Mouse (Mus musculus) megakaryocyte, embryonic 14.5 days (primary cell): ENCODE data around the gene Doc2g. TPM values are rescaled to one million over a fixed set of nuclear protein-coding genes. Genes with fewer than 3 reads are reported as not detected.
"Not testable (repeated sequence)": the region's sequence is repeated elsewhere in the genome, so short reads cannot be mapped to it uniquely, and the experiment has no call there.

ENCODE experiments used
- H3K27me3 ChIP-seq: replicated peaks from 2 replicates; pipeline ENCODE3; 2012; ENCODE audit warnings: inconsistent platforms
- H3K36me3 ChIP-seq: replicated peaks from 2 replicates; pipeline ENCODE3; 2012; ENCODE audit warnings: low read length, inconsistent platforms, mixed read lengths
- H3K4me1 ChIP-seq: 2 replicates; pipeline ENCODE4 v1.6.1; 2012; ENCODE audit warnings: inconsistent platforms
- H3K4me3 ChIP-seq: replicated peaks from 2 replicates; pipeline ENCODE3; 2012; ENCODE audit warnings: moderate library complexity, mild to moderate bottlenecking, inconsistent platforms
- H3K9me3 ChIP-seq: 2 replicates; pipeline ENCODE4 v1.6.1; 2012; ENCODE audit warnings: inconsistent platforms
- FLI1 ChIP-seq: IDR thresholded peaks from 2 replicates; pipeline ENCODE4 v1.6.1; 2012; ENCODE audit warnings: low read length, inconsistent platforms, mixed read lengths
- GATA1 ChIP-seq: IDR thresholded peaks from 3 replicates; pipeline ENCODE4 v1.6.1; 2012; ENCODE audit warnings: mixed read lengths, low read length, inconsistent platforms, borderline replicate concordance
- polyA plus RNA-seq: library from polyadenylated mRNA; stranded (reverse); fragments of >175 nt; gene quantifications from 2 replicates; pipeline ENCODE4 v1.2.3, GENCODE M21; 2012; ENCODE audit warnings: low replicate concordance; ENCODE audit not compliant: insufficient read depth

Gene Doc2g
- polyA plus RNA-seq, 1 experiment = 2.7 TPM

- Histone ChIP-seq H3K27me3 (peaks cover 4% of the 10 kb centered on the region), H3K9me3 (peaks cover 4% of the 10 kb centered on the region; the same call in 1 of the 2 replicates), H3K36me3 (no peaks in the 10 kb centered on the region), H3K4me1 (peaks cover 56% of the 10 kb centered on the region), H3K4me3 (no peak overlapping the region)
- TF ChIP-seq FLI1 = no peak
- TF ChIP-seq GATA1 = no peak
Measured at GRCm38 (mm10) chr19:4046866-4047254, 43.7 kb downstream of the Doc2g start.

GRCm38 (mm10) chr19:4047859-4048258 is 44.7 kb downstream of the Doc2g start:
- H3K36me3 ChIP-seq = no peaks in the 10 kb centered on the region
- H3K27me3 ChIP-seq = peaks cover 7% of the 10 kb centered on the region
- peaks cover 4% of the 10 kb centered on the region; the same call in 1 of the 2 replicates for H3K9me3 ChIP-seq
- no peak overlapping the region for H3K4me3 ChIP-seq
- H3K4me1 ChIP-seq = peaks cover 60% of the 10 kb centered on the region
- TF ChIP-seq FLI1 = no peak
- TF ChIP-seq GATA1 = no peak

GRCm38 (mm10) chr19:4049069-4049468 is 46.0 kb downstream of the Doc2g start:
- H3K9me3 ChIP-seq, H3K36me3 ChIP-seq, H3K4me3 ChIP-seq: not testable (repeated sequence)
- peaks cover 53% of the 10 kb centered on the region for H3K4me1 ChIP-seq
- peaks cover 12% of the 10 kb centered on the region for H3K27me3 ChIP-seq

GRCm38 (mm10) chr19:4051016-4051415 is 47.9 kb downstream of the Doc2g start:
- H3K4me3 ChIP-seq = no peak overlapping the region
- no peaks in the 10 kb centered on the region for H3K36me3 ChIP-seq
- peaks cover 4% of the 10 kb centered on the region; the same call in 1 of the 2 replicates for H3K9me3 ChIP-seq
- H3K4me1 ChIP-seq = peaks cover 40% of the 10 kb centered on the region
- peaks cover 29% of the 10 kb centered on the region for H3K27me3 ChIP-seq
- TF ChIP-seq FLI1 (no peak), GATA1 (no peak)

GRCm38 (mm10) chr19:4051741-4052515 is 48.8 kb downstream of the Doc2g start:
- Histone ChIP-seq H3K9me3 (peaks cover 4% of the 10 kb centered on the region; the same call in 1 of the 2 replicates), H3K4me1 (peaks cover 31% of the 10 kb centered on the region), H3K36me3 (no peaks in the 10 kb centered on the region), H3K27me3 (peaks cover 38% of the 10 kb centered on the region), H3K4me3 (no peak overlapping the region)
- TF ChIP-seq FLI1 (no peak), GATA1 (no peak)

- Histone ChIP-seq H3K36me3 (no peaks in the 10 kb centered on the region), H3K4me1 (peaks cover 26% of the 10 kb centered on the region), H3K4me3 (no peak overlapping the region), H3K9me3 (peaks cover 4% of the 10 kb centered on the region; the same call in 1 of the 2 replicates), H3K27me3 (peaks cover 44% of the 10 kb centered on the region)
- no peak for TF ChIP-seq FLI1
- no peak for TF ChIP-seq GATA1
Measured at GRCm38 (mm10) chr19:4052516-4053030, 49.5 kb downstream of the Doc2g start.

GRCm38 (mm10) chr19:4054613-4055012 is 51.5 kb downstream of the Doc2g start:
- Histone ChIP-seq H3K4me1 (peaks cover 40% of the 10 kb centered on the region), H3K27me3 (peaks cover 62% of the 10 kb centered on the region), H3K9me3 (peaks cover 4% of the 10 kb centered on the region; the same call in 1 of the 2 replicates), H3K36me3 (no peaks in the 10 kb centered on the region), H3K4me3 (no peak overlapping the region)
- TF ChIP-seq GATA1 (no peak), FLI1 (no peak)

- Histone ChIP-seq H3K36me3 (no peaks in the 10 kb centered on the region), H3K9me3 (peaks cover 4% of the 10 kb centered on the region; the same call in 1 of the 2 replicates), H3K4me1 (peaks cover 38% of the 10 kb centered on the region), H3K27me3 (peaks cover 59% of the 10 kb centered on the region), H3K4me3 (no peak overlapping the region)
- TF ChIP-seq FLI1 (no peak), GATA1 (no peak)
Measured at GRCm38 (mm10) chr19:4055216-4055946, 52.3 kb downstream of the Doc2g start.

GRCm38 (mm10) chr19:4055947-4056693 is 53.0 kb downstream of the Doc2g start:
- no peak for TF ChIP-seq GATA1
- no peak for TF ChIP-seq FLI1
- Histone ChIP-seq H3K4me1 (peaks cover 42% of the 10 kb centered on the region), H3K9me3 (peaks cover 3% of the 10 kb centered on the region; the same call in 1 of the 2 replicates), H3K36me3 (no peaks in the 10 kb centered on the region), H3K4me3 (no peak overlapping the region), H3K27me3 (peaks cover 65% of the 10 kb centered on the region)

Other genes with a start within 250 kb of the Doc2g start
- gene Kmt5b, start 235.9 kb upstream of the Doc2g start, polyA plus RNA-seq = 2.1 and 3.5 TPM in 2 replicates
- 6.8 and 18.7 TPM in 2 replicates for gene Chka, start 151.5 kb upstream of the Doc2g start, polyA plus RNA-seq
- gene Tcirg1, start 96.2 kb upstream of the Doc2g start, polyA plus RNA-seq = 39.3 and 78.0 TPM in 2 replicates
- 38.8 and 142 TPM in 2 replicates for gene Ndufs8, start 90.5 kb upstream of the Doc2g start, polyA plus RNA-seq
- 2.8 TPM in 1 of 2 replicates, not detected in the other for gene Aldh3b1, start 73.5 kb upstream of the Doc2g start, polyA plus RNA-seq
- 30.5 and 188 TPM in 2 replicates for gene Unc93b1, start 68.1 kb upstream of the Doc2g start, polyA plus RNA-seq
- 0.04 TPM in 1 of 2 replicates, not detected in the other for gene Aldh3b3, start 44.7 kb upstream of the Doc2g start, polyA plus RNA-seq
- not detected in 2 replicates for gene Aldh3b2, start 31.0 kb upstream of the Doc2g start, polyA plus RNA-seq
- 6.4 TPM in 1 of 2 replicates, not detected in the other for gene Acy3, start 16.7 kb upstream of the Doc2g start, polyA plus RNA-seq
- not detected in 2 replicates for gene Tbx10, start 10.6 kb upstream of the Doc2g start, polyA plus RNA-seq
- 11.7 and 19.3 TPM in 2 replicates for gene Nudt8, start 2.7 kb upstream of the Doc2g start, polyA plus RNA-seq
- 0.74 and 0.93 TPM in 2 replicates for gene Gm49405, start 2.7 kb upstream of the Doc2g start, polyA plus RNA-seq
- gene Ndufv1, start 9.5 kb downstream of the Doc2g start, polyA plus RNA-seq = 111 and 122 TPM in 2 replicates
- 128 and 173 TPM in 2 replicates for gene Gstp1, start 34.7 kb downstream of the Doc2g start, polyA plus RNA-seq
- gene Gstp2, start 42.7 kb downstream of the Doc2g start, polyA plus RNA-seq = not detected in 2 replicates
- gene Gstp3, start 56.3 kb downstream of the Doc2g start, polyA plus RNA-seq = not detected in 2 replicates
- not detected in 2 replicates for gene Cabp2, start 78.3 kb downstream of the Doc2g start, polyA plus RNA-seq
- 140 and 181 TPM in 2 replicates for gene Cdk2ap2, start 93.9 kb downstream of the Doc2g start, polyA plus RNA-seq
- gene Pitpnm1, start 96.7 kb downstream of the Doc2g start, polyA plus RNA-seq = 122 and 153 TPM in 2 replicates
- 293 and 434 TPM in 2 replicates for gene Aip, start 122.5 kb downstream of the Doc2g start, polyA plus RNA-seq
- not detected in 2 replicates for gene Gpr152, start 136.5 kb downstream of the Doc2g start, polyA plus RNA-seq
- gene Cabp4, start 140.7 kb downstream of the Doc2g start, polyA plus RNA-seq = 0.51 and 1.2 TPM in 2 replicates
- 110 and 364 TPM in 2 replicates for gene Coro1b, start 145.3 kb downstream of the Doc2g start, polyA plus RNA-seq
- gene Ptprcap, start 150.3 kb downstream of the Doc2g start, polyA plus RNA-seq = 777 and 793 TPM in 2 replicates
- gene Rps6kb2, start 160.0 kb downstream of the Doc2g start, polyA plus RNA-seq = 108 and 492 TPM in 2 replicates
- gene Carns1, start 172.2 kb downstream of the Doc2g start, polyA plus RNA-seq = 1.3 and 5.6 TPM in 2 replicates
- 24.1 and 31.5 TPM in 2 replicates for gene Tbc1d10c, start 188.0 kb downstream of the Doc2g start, polyA plus RNA-seq
- 268 and 792 TPM in 2 replicates for gene Ppp1ca, start 188.8 kb downstream of the Doc2g start, polyA plus RNA-seq
- 22.1 and 24.3 TPM in 2 replicates for gene Rad9a, start 198.3 kb downstream of the Doc2g start, polyA plus RNA-seq
- 0.09 and 2.0 TPM in 2 replicates for gene Clcf1, start 210.9 kb downstream of the Doc2g start, polyA plus RNA-seq
- 8.5 and 73.0 TPM in 2 replicates for gene AC109138.7, start 211.0 kb downstream of the Doc2g start, polyA plus RNA-seq
- gene Pold4, start 228.6 kb downstream of the Doc2g start, polyA plus RNA-seq = 67.5 and 91.7 TPM in 2 replicates